In the genomic region with DNA sequence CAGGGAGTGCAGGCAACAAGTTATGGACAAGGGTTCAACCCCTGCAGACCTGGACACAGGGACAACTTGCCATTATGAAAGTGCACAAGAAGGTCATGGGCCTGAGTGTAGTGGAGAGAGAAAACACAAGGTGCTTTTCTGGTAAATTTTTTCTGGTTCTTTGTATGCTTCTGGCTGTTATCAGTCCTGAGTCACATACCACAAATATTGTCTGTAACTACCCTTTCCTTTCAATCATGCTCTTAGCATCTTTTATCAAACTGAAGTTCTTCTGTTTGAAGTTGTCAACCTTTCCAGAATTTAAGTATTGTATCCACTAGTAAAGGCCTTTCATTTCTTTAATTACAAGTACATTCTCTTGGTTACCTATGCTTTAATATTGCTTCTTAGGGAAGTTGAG, we compare ENCODE assay signal across 32 mouse cellular contexts.
"Had no signal": no experiment of that assay in that cellular context is flagged by ENCODE, and none has a peak within 500 bp of the region (broad histone marks: within the 10 kb centered on the region; RNA-seq: fewer than 3 reads in every experiment).

No protein-coding gene starts in this region.

- ATAC-seq: liver, embryonic 12.5 days; liver, postnatal 0 days; lung, postnatal 0 days; midbrain, embryonic 13.5 days; midbrain, embryonic 15.5 days; midbrain, embryonic 16.5 days had no signal

- H3K4me2 ChIP-seq: limb, embryonic 12.5 days; limb, embryonic 13.5 days; limb, embryonic 15.5 days; liver, embryonic 11.5 days; liver, embryonic 12.5 days; liver, embryonic 13.5 days; liver, embryonic 15.5 days; lung, embryonic 14.5 days; lung, embryonic 15.5 days; midbrain, embryonic 11.5 days; midbrain, embryonic 12.5 days; midbrain, embryonic 13.5 days; midbrain, embryonic 15.5 days; neural tube, embryonic 12.5 days had no signal

- H3K36me3 ChIP-seq: midbrain, embryonic 15.5 days; neural tube, embryonic 12.5 days had no signal

- H3K27me3 ChIP-seq: limb, embryonic 12.5 days; limb, embryonic 13.5 days; limb, embryonic 15.5 days; liver, embryonic 12.5 days; liver, embryonic 13.5 days; liver, embryonic 15.5 days; lung, embryonic 15.5 days; megakaryocyte, embryonic 14.5 days; midbrain, embryonic 12.5 days; midbrain, embryonic 13.5 days; midbrain, embryonic 15.5 days; neural tube, embryonic 12.5 days had no signal

- H3K9me3 ChIP-seq: limb, embryonic 10.5 days; limb, embryonic 12.5 days; limb, embryonic 13.5 days; limb, embryonic 15.5 days; liver, embryonic 12.5 days; liver, embryonic 13.5 days; liver, embryonic 15.5 days; lung, embryonic 15.5 days; megakaryocyte, embryonic 14.5 days; midbrain, embryonic 10.5 days; midbrain, embryonic 12.5 days; midbrain, embryonic 13.5 days; midbrain, embryonic 15.5 days; neural tube, embryonic 12.5 days had no signal

- H3K4me3 ChIP-seq: limb, embryonic 10.5 days; limb, embryonic 12.5 days; limb, embryonic 13.5 days; limb, embryonic 15.5 days; liver, embryonic 12.5 days; liver, embryonic 13.5 days; liver, embryonic 15.5 days; lung, embryonic 15.5 days; megakaryocyte, embryonic 14.5 days; midbrain, embryonic 10.5 days; midbrain, embryonic 12.5 days; midbrain, embryonic 13.5 days; midbrain, embryonic 15.5 days; myocyte; neural tube, embryonic 12.5 days had no signal

- DNase-seq: left cerebral cortex, postnatal 4 days; liver; liver, embryonic 13.5 days; liver, postnatal 0 days; lung, adult 18-20 months; lung, adult 2 months; lung, embryonic 14.5 days; lung, postnatal 10 days; lung, postnatal 14 days; lung, postnatal 36 days; lung, postnatal 4 days; midbrain, embryonic 14.5 days had no signal

- H3K27ac ChIP-seq: limb, embryonic 10.5 days; limb, embryonic 12.5 days; limb, embryonic 13.5 days; limb, embryonic 15.5 days; liver, embryonic 12.5 days; liver, embryonic 13.5 days; liver, embryonic 14.5 days; liver, embryonic 15.5 days; lung, embryonic 15.5 days; macrophage; midbrain, embryonic 10.5 days; midbrain, embryonic 12.5 days; midbrain, embryonic 13.5 days; midbrain, embryonic 15.5 days; neural tube, embryonic 12.5 days had no signal

- H3K9ac ChIP-seq: limb, embryonic 12.5 days; limb, embryonic 13.5 days; limb, embryonic 15.5 days; liver, embryonic 12.5 days; liver, embryonic 13.5 days; liver, embryonic 14.5 days; liver, embryonic 15.5 days; liver, postnatal 0 days; lung, embryonic 14.5 days; lung, embryonic 15.5 days; midbrain, embryonic 12.5 days; midbrain, embryonic 13.5 days; midbrain, embryonic 15.5 days; neural tube, embryonic 12.5 days had no signal

- H3K4me1 ChIP-seq: limb, embryonic 10.5 days; limb, embryonic 12.5 days; limb, embryonic 13.5 days; limb, embryonic 15.5 days; liver, embryonic 12.5 days; liver, embryonic 15.5 days; lung, embryonic 15.5 days; midbrain, embryonic 12.5 days; midbrain, embryonic 13.5 days; midbrain, embryonic 15.5 days; neural tube, embryonic 12.5 days had no signal
